Mouse (Mus musculus): Measurements from ENCODE around the gene Chst11.

DNA sequence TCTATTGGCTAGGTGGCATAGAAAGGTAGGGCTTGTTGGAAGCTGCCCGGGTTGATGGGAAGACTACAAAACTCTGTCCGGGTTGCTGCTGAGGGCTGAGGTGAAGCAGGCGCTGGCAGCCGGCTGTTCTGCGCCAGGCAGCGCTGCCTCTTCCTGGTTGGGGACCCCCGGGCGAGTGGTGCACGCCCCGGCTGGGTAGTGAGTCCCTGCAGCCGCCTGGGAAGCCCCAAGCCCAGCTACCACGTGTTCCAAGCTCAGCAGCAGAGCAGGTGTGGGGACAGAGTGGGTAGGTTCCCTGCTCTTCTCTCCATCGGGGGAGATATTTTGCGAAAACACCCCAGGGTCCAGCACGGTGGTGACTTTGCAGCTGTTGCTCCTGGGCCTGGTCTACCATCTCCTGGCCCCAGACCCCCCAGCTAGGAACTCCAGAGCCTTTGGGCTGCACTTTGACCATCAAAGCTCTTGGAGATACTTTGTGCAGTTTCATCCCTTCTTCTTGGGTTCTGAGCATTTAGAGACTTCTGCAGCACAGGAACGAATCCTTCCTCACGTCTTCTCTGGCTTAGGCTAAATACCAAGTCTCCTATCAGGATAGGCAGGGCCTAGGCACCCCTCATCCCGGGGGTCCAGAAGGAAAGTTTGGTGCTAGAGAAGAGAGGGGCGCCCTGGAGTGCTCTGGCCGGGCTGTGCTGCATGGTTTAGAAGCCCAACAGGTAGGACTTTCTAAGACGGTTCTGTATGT lies 1.1 kb downstream of the Chst11 start:
- TF ChIP-seq CTCF (IDR thresholded peaks at IDR 0.05; ENCODE audit: low read depth), result no peak
- no peak for TF ChIP-seq EP300 (IDR thresholded peaks at IDR 0.05; ENCODE audit: low read depth)
